Mouse (Mus musculus): ENCODE results near the gene Olfr642.

Olfr642 gene

DNA sequence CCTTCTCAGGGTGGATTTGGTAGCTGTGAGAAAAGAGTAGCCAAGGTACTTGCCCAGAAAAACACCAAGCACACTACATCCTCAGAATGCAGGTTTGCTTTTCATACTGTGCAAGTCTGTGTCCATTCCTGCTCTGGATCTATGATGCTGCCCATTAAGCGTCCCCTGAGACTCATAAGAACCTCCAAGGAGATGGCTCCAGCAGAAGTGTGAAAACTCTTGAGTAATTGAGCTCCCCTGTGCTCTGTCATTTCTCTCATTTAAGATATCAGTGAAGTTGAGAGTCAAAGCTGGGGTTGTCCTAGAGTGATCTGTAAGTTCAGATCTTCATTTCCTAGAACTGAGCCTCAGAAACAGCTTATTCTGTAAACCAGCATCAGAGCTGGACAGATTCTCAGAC is at the start of gene Olfr642:
Gene Olfr642 (minus strand): TSS at position 101 of the 400 bp plus-strand sequence.
- DNase-seq (ENCODE audit: low spot score in 2 of 2): no peak

DNA sequence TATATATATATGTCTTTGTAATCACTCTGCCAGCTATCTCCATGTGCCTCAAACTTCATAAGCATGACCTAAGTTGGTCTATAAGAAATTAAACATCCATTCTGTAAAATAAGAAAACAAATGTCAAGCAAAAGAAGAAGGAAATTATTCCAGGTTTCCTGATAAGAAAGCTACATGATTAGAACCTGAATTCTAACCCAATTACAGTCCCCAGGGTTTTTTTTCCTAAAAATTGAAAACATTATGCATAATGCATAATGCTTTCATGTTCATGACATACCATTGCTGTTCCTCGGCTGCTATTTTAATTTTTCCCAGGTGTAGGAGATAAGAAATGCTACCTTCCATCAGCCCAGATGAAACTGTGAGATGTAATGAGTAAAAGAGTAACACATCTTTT is 32.9 kb upstream of the Olfr642 start, which contains the start of gene Olfr645:
Gene Olfr645 (minus strand): TSS at position 101 of the 400 bp plus-strand sequence.
- no peak for DNase-seq (ENCODE audit: low spot score in 2 of 2)

DNA sequence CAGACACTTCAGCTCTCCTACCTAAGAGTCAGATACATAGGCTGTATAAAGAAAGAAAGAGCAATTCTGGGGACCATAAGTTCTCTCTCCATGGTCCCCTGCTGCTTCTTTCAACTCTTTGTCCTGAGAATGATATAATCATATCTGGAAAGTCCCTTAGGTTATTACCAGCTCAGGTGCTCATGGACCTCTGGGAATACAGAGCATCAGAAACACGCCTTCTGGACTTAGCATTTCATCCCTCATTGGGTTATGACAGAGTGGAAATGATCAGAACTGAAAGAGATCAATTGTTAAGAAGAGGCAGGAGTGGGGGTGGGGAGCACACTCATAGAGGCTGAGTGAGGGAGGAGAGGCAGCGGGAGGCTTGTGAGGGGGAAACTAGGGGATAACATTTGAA is 19.3 kb upstream of the Olfr642 start, which contains the start of gene Olfr644:
Gene Olfr644 (minus strand): TSS at position 101 of the 400 bp plus-strand sequence.
- no peak for DNase-seq (ENCODE audit: low spot score in 2 of 2)

DNA sequence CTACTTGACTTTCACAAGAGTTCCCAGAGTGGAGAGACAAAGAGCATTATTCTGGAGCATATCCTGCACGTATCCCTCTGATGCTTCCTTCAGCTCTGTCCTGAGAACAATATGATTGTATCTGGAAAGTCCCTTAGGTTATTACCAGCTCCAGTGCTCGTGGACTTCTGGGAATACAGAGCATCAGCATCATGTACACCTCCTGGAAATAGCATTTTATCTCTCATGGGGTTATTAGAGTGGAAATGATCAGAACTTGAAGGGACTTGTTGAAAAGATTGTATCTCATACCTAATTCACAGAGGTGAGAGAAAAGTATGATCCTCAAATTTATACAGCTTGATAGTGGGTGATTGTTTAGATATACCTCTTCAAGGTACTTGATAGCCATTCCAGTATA is 8.9 kb upstream of the Olfr642 start, which contains the start of gene 4930516K23Rik:
Gene 4930516K23Rik (minus strand): TSS at position 101 of the 400 bp plus-strand sequence.
- no peak for DNase-seq (ENCODE audit: low spot score in 2 of 2)

DNA sequence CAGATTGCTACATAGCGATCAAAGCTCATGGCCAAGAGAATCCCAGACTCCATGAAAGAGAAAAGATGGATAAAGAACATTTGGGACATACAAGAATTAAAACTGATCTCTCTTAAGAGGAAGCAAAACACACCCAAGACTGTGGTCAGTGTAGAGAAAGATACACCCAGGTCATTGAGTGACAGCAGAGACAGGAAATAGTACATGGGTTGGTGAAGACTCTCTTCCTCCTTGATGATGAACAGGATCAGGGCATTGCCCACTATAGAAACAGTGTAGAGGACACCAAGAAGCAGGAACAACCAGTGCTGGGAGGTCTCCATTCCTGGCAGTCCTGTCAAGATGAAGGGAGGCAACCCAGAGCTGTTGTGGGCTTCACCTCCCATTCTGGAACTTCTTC is 6.7 kb upstream of the Olfr642 start:
- no peak for DNase-seq (ENCODE audit: low spot score in 2 of 2)

GRCm38 (mm10) chr7:104050745-104051144 is 1.7 kb downstream of the Olfr642 start:
- no peak for DNase-seq (ENCODE audit: low spot score in 2 of 2)

GRCm38 (mm10) chr7:104035145-104035544 is 17.3 kb downstream of the Olfr642 start, which contains the start of gene Olfr641:
Gene Olfr641, plus strand, starts transcription at chr7:104035445.
- no peak for DNase-seq (ENCODE audit: low spot score in 2 of 2)

DNA sequence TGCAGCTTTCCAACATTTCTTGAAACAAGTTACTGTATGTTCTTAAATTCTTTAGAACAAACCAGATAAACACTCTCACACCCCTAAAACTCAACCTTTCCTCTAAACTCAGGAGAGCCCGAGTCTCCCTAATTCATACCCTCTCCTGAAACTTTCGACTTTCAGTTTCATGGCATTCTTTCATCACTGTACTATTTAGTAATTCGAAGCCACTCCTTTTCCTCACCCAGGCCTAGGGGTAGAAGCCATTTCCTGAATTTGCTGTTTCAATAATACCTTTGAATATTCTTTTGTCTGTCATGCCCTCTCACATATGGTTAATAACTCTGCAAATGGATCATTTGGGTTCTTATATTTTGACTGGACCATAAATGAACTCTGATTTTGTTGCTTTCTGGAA is 25.5 kb downstream of the Olfr642 start:
- no peak for DNase-seq (ENCODE audit: low spot score in 2 of 2)

- DNase-seq (ENCODE audit: low spot score in 2 of 2): no peak
Observed at GRCm38 (mm10) chr7:104025473-104025872, 27.0 kb downstream of the Olfr642 start, which contains the start of gene Olfr640. Gene Olfr640, minus strand, starts transcription at chr7:104025573.

DNA sequence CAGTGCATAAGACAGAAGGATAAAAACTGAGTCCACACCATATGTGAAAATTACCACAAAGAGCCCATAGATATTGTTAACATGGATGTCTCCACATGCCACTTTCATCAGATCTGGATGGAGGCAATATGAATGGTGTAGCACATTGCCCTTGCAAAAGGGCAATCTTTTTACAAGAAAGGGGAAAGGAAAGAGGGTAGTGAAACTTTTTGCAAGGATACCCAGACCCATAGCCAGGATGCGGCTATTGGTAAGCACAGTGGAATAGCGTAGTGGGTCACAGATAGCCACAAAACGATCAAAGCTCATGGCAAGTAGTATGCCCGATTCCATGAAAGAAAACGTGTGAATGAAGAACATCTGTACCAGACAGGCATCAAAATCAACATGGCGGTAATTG is 30.8 kb downstream of the Olfr642 start:
- DNase-seq (ENCODE audit: low spot score in 2 of 2): no peak

- DNase-seq (ENCODE audit: low spot score in 2 of 2): no peak
Observed at GRCm38 (mm10) chr7:104018953-104019352, 33.5 kb downstream of the Olfr642 start.

GRCm38 (mm10) chr7:104017203-104017602 is 35.3 kb downstream of the Olfr642 start, which contains the start of gene Olfr639:
Gene Olfr639, minus strand, starts transcription at chr7:104017303.
- DNase-seq (ENCODE audit: low spot score in 2 of 2): no peak

- DNase-seq (ENCODE audit: low spot score in 2 of 2): no peak
Observed at GRCm38 (mm10) chr7:103999124-103999523, 53.3 kb downstream of the Olfr642 start.

DNA sequence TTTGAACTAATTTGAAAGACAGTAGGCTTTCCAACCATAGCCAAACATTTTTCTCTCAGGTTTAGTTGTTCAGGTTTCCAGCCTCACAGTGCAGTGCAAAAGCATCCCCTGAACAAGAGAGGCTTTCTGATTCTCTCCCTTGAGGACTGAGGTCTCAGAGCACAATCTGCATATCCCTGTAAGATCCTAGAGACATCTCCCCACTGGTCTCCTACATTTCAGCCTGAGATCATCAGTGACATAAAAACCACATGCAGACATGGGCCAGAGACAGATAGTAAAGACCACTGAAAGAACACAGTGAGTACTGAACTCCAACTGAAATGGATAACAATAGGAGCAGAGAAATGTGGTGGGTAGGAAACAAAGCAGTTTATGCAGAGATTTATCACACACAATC is 54.0 kb downstream of the Olfr642 start, which contains the start of gene Olfr638:
Gene Olfr638 (plus strand): TSS at position 301 of the 400 bp plus-strand sequence.
- DNase-seq (ENCODE audit: low spot score in 2 of 2): no peak
